Mouse (Mus musculus) olfactory bulb, adult 2 months (tissue): Measurements from ENCODE around the gene St8sia2.

Source experiments
- CTCF ChIP-seq: fragments of 200-500 bp; IDR thresholded peaks from 2 replicates; pipeline ENCODE4 v1.5.1; 2012; ENCODE audit warnings: low read depth, mild to moderate bottlenecking, low read length, moderate library complexity; ENCODE audit not compliant: insufficient read depth
- POLR2A ChIP-seq: fragments of 200-500 bp; IDR thresholded peaks from 2 replicates; pipeline ENCODE4 v1.6.1; 2012; ENCODE audit warnings: mild to moderate bottlenecking, low read depth, low read length, moderate library complexity; ENCODE audit not compliant: insufficient read depth

DNA sequence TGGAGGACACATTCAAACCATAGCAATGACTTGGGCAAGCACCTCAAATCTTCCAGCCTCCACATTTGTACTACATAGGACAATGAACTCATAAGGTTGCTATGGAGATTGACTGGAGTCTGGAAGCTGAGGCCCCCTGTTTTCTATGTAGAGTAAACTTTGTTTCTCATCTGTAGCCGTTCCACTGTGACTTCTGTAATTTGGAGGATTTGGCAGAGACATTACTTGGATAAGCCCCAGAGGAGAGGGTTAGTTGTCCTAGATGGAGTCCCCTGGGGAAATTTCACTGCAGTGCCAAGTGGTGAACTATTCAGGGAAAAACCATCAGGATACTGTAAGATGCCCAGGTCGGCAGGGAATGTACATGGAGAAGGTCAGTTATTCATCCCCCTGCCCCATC is 34.1 kb upstream of the St8sia2 start:
- no peak for TF ChIP-seq CTCF
- TF ChIP-seq POLR2A = no peak
